Mouse (Mus musculus) G1E (cell line): ENCODE data around the gene Dip2b.

Source experiments
- CTCF ChIP-seq: IDR thresholded peaks from 2 replicates; pipeline ENCODE4 v1.5.1; 2012; ENCODE audit warnings: low read depth, low read length, inconsistent platforms, mixed read lengths
- GATA1 ChIP-seq: IDR thresholded peaks from 2 replicates; pipeline ENCODE4 v1.6.1; 2012; ENCODE audit warnings: borderline replicate concordance, low read length, inconsistent platforms, mixed read lengths
- GATA2 ChIP-seq: IDR thresholded peaks from 2 replicates; pipeline ENCODE4 v1.6.1; 2012; ENCODE audit warnings: low read depth, low read length, inconsistent platforms, borderline replicate concordance
- POLR2AphosphoS5 ChIP-seq: IDR thresholded peaks from 2 replicates; pipeline ENCODE4 v1.6.1; 2012; ENCODE audit warnings: low read depth, low read length, inconsistent platforms; ENCODE audit not compliant: insufficient replicate concordance
- TAL1 ChIP-seq: conservative IDR thresholded peaks from 2 replicates; pipeline ENCODE4 v1.6.1; 2012; ENCODE audit warnings: low read depth, low read length, inconsistent platforms, mixed read lengths

GRCm38 (mm10) chr15:100083882-100084281 is 45.4 kb downstream of the Dip2b start:
- no peak for TF ChIP-seq CTCF
- no peak for TF ChIP-seq TAL1
- no peak for TF ChIP-seq GATA1
- no peak for TF ChIP-seq POLR2AphosphoS5
- TF ChIP-seq GATA2: no peak
